Mouse (Mus musculus) CD4-positive helper T cell, adult 2 months (primary cell): ENCODE data around the gene Bcar1.

Source experiments
- DNase-seq: peaks from one replicate; pipeline ENCODE4 v3.0.0-alpha.2; 2012; ENCODE audit warnings: low read depth, missing footprints, low spot score

The Bcar1 gene

DNA sequence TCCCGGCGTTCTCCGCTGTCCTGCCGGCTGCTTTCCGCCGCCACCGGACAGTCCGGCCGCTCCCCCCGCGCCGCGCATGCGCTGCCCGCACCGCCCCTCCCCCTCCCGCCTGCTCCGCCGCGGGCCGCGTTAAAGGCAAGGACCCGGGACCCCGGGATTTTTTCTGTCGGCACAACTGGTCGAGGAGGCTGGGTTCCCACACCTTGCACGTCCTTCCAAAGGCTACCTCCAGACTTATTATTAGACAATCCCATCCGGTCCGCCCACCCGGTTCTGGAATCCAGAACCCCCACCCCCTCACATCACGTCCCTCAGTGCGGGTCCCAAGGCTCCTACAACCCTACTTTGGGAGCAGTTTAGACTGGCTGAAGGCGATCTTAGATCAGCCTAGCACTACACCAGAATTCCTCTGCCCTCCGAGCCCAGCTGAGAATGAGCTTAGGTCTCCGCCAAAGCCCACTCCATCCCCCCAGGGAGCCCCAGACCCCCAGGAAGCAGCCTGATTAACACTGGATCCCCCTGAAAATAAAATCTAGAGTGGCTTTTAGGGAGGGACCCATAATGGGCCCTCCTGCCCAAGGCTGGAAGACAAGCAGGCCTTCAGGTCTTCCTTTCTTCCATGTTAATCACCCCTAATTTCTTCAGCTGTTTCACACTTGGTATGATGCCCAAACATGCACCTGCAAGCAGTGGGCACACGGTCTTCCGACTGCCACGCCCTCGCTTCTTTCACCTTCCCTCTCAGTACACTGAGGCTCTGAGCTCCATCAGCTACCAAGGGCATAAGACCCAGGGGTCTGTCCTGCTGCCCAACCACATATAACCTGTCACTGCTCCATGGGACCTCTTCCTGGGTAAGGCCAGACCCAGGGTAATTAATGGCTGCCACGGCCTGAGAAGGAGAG is at the start of gene Bcar1:
Gene Bcar1 (minus strand): TSS at position 18 of the 905 bp plus-strand sequence.
- no peak for DNase-seq

DNA sequence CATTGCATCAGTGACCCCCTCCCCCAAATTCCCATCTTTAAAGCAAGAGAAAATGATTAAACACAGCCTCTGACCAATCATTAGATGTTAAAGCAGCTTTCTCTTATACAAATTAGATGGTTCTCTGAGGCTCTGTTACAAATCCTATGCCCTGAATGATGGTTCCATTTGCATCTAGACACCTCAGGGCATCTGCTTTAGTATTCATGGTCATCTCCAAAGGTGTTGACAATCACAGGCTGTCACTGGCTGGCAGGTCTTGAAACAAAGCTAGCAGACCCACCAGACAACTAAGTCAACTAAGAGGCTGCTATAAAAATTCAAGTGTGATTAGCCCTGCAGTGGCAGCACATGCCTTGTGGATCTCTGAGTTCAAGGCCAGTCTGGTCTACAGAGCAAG is 46.0 kb upstream of the Bcar1 start:
- no peak for DNase-seq

DNA sequence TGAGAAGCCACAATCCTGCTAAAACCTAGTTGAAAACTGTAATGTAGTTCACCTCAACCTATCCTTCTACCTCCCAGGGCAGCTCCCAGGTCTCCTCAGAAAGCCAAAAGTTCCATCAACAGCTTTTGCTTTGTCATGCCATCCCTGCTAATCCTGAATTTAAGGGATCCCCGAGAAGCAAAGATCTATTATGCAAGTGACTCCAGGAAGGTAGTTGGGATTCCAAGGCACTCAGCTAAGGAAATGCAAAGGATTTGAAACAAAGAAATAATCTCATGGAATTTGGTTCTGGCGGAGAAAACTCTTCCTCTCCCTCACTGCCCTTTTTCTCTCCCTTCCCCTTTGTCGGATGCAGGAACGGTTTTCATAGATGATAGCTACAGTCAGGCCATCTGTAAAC is 45.6 kb upstream of the Bcar1 start:
- DNase-seq: no peak

DNA sequence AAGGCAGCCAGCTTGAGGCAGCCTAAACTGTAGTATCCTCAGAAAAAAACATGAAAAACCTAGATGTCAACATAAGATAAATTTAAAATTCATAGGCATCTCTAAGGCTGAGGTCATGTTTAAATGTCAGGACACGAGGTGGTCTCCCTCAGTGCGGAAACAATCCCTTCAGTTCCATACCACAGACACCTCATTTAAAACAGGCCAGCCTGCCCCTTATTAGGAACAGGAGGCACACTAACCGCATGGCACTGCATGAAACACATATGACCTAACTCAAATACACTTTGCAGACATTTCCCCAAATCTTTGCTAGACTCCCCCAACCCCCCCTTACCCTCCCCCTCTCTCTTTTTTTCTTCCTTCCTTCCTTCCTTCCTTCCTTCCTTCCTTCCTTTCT is 44.9 kb upstream of the Bcar1 start:
- no peak for DNase-seq

DNA sequence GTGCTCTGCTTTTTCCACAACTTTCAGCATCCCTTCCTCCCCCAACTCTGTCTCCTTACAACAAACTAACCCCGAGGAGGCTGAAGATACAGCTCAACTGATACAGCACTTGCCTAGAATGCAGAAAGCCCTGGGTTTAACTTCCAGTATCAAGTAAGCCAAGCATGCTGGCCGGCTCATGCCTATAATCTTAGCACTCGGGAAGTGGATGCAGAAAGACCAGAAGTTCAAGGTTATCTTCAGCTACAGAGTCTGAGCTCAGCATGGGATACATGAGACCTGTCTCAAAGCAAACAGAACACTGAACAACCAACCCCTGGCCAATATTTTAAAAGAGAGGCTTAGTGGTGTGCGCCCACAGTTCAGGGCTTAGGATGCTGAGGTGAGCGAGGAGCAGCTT is 44.5 kb upstream of the Bcar1 start:
- DNase-seq: no peak

DNA sequence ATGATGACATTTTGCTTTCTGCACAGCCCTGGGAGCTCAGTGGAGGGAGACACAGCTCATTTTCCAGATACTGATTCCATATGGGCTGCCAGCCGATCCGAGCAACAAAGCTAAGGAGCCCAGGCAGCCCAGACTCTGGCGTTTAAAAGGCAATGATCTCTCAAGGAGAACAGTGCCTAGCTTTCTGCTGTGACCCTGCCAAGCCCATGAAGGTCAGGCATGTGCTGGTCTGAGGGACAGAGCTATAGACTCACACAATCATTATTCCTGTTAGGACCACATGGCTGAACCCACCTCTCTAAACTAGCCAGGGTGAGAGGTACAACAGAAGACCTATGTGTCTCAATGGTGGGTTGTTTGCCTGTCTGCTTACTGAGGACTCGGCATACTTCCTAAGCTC is 44.1 kb upstream of the Bcar1 start:
- no peak for DNase-seq

DNA sequence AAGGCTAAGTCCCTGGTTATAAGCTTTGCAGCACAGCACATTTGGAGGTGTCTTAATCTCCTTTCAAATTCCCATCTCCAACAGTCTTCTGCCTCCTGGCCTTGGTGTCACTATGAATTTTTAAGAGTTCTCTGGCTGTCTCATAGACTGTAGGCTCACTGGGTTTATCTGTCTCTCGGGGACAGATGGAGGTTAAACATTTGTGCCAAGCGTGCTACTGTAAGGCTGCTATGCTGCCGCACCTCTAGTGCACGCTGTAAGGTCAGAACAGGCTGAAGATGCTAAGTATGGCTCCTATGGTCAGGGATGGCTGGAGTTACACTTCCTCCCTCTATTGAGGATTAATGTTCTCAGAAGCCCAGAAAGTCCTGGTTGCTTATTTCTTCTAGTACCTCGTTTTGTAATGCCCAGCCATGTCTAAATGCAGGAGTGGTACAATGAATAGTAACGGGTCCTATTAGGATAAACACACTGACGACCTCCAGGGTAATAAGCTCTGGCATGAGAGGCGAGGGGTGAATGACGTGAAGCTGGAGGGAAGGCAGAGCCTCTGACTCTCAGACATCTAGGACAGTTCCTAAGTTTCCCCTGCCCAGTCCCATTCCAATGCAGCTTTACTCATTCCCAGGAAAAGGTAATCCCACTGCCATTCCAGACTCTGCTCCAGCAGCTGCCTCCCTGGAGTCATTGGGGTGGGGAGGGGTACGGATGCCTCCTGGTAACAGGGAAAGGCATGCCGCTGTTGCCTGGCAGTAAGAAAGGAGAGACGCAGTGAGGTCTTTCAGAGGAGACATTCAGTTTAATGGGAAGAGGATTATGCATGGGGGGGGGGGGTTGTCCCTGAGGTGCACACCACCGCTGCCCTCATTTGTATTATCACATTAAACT is 43.3 kb upstream of the Bcar1 start:
- DNase-seq: no peak

DNA sequence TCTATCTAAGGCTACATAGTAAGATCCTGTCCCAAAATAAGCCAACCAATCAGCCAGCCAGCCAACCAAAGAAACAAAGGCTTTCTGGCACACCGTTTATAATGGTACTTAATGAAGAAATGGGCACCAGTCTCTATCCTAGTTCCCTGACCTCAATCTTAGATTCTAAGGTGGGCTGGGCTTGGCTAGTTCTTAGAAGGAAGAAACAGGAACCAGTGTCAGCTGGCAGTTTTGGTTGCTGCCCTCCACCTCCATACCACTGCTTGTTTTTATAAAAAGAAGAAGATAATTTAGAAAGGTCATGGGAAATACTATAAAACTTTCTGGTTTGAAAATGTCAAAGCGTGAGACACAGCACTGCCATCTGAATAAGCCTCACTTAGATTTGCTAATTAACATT is 42.5 kb upstream of the Bcar1 start:
- no peak for DNase-seq

DNA sequence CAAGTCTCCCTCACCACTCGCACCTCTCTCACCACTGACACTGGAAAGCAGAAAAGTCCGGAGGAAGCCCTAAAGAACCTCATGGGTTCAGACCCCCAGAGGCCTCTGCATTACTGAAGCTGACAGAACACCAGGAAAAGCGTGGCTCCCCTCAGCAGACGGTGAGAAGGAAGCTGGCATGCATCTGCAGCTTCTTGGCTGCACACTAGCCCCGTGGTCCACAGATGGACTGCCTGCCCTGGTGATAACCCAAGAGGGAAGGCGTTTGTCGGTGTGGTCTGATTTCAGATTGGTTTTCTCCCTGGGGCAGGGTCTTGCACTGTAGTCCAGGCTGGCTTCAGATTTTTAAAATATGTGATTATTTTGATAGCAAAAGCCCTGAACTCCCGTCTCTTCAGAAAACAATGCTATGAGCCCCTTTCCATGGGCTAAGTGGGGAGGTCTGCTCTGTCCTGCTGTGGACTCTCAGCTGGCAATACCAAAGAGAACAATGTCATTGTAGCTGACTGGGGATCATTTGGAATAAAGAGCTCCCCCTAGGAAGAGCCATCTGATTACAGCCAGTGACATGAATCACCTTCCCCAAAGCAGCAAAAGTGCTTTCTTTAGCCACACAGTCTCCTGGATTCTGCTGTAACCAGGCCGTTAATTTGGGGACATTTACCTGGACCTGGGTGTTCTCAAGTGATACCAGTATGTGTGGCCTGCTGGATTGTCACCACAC is 39.2 kb upstream of the Bcar1 start:
- DNase-seq: no peak

DNA sequence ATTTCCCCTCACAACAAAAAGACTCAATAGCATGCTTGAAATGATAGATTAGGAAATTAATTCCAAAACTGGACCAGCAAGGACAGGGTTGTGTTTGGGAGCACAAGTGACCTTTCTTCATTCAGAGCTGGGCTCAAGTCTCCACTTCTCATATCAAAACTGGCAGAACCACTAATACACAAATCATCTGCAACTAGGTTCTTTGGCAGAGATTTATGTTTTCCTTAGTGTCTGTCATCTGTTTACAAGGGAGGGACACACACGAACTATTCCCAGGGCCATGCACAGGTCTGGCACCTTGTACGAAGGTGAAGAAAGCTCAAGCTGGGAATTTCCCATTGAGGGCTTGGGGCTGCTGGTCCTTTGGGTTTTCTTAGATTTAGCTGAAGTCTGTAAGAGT is 38.6 kb upstream of the Bcar1 start:
- no peak for DNase-seq

DNA sequence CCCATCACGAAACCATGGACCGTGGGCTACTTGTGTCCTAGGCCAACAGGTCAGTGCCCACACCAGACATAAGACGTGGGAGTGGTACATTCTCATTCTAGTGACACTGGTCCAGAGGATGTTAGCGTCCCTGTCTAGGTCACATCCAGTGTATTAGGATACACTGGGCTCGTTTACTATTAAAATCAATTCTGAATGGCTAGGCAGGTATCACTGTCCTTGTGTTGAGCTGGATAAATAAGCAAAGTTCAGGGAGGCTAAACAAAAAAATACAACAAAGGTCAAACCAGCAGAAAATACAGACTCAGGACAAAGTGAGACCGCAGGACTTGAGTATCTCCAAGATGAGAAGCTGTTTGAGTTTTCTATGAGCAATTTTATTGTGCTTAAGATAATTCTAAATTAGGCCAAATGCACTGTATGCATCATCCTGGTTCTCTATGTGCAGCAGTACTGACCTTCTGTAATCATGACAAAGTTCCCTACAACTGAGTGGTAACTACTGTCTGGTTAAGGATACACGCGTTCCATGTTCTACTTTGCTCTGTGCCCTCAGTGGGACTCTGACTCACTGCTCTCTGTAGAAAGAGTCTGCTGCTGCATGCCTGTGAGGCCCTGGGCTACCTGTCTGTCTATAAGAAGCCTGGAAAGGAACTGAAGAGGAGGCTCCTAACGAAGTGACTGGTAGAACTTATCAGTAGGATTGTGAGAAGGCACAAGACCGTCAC is 37.3 kb upstream of the Bcar1 start:
- no peak for DNase-seq

DNA sequence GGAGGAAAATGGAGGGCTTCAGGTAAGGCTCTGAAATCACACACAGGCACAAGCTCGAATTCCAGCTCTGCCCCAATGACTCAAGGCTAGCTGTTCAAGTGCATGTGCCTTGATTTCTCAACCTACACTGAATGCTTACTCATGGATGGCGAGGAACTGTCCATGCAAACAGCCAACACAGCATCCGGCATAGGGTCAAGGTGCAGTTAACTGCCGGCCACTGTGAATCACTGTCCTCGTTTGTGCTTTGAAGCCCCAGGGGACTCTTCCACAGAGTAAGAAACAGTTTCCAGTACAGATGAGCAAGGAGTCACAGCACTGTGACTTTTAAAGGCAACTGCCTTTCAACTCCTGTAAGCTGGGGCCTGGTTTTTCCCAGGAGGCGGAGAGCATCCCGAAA is 36.1 kb upstream of the Bcar1 start:
- no peak for DNase-seq

DNA sequence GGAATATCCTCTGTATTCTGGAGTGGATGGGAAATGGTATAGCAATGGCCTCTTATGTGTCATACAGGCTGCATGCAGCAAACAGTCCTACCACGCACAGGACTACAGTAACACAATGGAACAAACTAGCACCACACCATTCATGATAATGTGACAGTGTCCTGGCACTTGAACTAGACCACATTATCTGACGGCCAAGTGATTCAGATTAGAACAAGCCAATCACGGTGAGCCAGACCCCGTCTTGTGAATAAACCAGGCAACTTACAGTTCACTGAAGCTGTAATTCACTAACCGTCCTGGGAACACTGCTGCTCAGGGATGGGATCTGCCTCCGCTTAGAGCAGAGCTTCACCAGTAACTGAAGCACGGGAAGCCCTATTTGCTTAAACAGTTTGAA is 35.2 kb upstream of the Bcar1 start:
- DNase-seq: no peak

DNA sequence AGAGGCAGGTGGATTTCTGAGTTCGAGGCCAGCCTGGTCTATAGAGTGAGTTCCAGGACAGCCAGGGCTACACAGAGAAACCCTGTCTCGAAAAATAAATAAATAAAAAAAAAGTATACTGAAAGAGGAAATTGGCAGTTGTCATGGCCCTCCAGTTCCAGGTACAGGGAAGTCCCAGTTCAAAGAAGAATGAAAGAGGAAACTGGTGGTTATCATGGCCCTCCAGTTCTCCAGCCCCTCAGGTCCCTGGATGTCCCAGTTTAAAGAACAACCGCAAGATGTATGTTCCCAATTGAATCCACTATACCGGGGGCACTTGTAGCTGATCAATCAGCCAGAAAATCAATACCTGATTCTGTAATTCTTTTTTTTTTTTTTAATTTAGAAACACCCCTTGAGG is 32.9 kb upstream of the Bcar1 start:
- no peak for DNase-seq

DNA sequence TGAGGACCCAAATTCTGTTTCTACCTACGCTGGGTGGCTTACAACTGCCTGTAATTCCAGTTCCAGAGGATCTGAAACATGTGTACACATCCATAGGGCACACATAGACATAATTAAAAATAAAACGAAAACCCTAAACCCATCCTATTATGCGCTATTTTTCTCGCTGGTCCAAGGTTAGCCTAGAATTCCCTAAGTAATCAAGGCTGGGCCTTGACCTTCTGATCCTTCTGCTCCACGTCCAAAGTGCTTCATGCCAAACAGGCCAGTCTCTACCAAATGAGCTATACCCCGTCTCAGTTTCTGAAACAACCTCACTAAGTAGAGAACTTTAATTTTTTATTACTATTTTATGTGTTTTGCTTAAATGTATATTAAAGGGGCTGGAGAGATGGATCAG is 32.2 kb upstream of the Bcar1 start:
- no peak for DNase-seq

DNA sequence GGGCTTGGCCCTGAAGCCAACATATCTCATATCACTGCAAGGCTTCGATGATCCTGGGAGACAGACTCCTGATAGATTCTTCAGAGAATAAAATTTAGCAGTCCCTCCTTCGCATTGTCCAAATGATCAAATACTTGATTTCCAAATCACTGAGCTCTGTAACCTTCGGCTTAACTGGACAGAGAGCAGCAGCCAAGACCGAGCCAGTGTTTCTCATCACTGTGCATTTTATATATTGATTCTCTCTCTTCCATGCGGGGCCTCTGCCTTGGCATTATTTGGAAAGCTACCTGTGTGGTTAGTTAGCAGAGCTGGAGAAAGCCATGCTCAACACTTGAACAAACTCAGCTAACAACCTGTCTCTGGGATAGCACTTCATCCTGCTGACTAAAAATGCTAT is 29.9 kb upstream of the Bcar1 start:
- no peak for DNase-seq

DNA sequence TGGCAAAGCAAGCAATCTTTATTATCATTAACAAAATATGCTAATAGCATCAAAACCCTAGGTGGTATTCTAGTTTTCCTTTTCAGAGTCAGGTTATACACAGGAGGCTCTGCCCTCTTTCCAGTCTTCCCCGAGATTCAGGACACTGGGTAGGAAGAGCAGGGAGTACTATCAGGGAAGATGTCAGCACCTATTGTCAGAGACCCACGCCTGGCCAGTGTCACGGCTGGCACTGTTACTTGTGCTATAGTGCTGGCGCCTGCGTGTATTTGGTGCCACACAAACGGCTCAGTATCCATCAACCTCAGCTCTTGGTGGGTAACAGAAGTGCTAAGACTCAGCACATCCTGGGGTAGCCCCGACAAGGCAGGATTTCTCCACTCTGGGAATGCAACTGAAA is 29.4 kb upstream of the Bcar1 start:
- no peak for DNase-seq

DNA sequence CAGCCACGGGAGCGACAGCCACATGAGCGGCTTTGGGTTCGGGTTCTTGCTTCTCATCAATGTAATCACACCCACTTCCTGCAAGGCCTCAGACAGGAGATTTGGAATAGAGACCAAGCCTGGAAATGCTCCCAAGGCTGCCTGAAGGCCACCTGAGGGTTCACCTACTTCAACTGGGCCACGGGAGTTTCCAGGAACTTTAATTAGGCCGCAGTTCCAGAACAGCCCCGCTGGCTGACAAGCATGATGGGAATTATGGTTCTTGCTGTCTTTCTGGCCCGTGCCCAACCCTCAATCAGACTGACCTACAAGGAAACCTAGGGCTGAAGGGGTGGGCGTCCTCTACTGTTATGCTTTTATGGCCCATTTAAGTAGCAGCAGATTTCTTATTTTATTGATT is 28.5 kb upstream of the Bcar1 start:
- no peak for DNase-seq

DNA sequence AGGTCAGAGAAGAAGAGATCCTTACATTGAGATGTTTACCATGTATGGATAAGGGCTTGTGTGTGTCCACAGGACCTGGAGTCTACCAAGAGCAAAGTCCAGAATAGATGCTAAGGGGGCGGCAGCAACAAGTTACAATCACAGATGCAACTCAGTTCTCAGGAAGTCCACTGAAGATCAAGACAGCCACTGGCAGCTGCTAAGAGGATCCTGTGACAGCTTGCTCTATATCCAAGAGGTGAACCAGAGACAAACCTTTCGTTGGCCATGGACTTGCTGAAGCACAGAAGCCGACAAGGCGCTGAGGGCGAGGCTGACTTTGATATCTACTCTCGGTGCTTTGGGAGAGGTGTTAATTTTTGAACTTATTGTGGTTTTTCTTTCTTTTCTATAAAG is 28.0 kb upstream of the Bcar1 start:
- no peak for DNase-seq

DNA sequence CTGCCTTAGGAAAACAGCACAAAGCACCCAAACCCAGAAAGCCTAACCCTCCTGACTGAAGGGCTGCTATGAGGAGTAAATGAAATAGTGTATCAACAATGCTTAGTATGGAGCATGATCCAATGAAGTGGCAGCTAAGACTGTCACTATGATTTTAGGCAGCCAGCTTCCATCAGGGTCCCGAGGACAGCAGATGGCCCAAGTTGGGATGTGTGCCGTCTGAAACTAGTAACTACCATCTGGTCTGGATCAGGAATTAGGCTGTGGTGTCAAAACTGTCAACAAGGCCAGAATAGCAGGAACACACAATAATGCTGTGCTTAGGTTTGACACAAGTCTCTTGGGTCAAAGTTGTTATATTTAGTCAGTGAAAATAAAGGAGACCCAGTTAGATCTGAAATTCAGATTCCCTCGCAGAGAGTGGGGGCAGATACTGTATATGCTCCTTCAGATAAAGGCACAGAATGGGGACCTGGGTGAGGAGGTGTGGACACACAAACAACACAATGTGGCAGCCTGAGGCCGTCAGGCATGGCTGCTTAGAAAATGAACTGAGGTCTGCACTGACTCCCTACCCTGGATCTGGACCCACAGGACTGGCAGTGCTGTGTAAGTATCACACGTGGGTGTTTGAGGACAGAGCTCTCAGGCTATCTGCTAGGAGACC is 27.5 kb upstream of the Bcar1 start:
- DNase-seq: no peak
